Mouse (Mus musculus): ENCODE results near the gene Naa16. TPM values are rescaled to one million over a fixed set of nuclear protein-coding genes. Genes with fewer than 3 reads are reported as not detected.

Gene Naa16
- 28.2 TPM for polyA plus RNA-seq (2014; fragmentation: Illumina TruSeq; extraction: RNeasy Lipid Tissue Mini Kit (QIAGEN cat#74804); ENCODE audit: low read depth, low replicate concordance)

DNA sequence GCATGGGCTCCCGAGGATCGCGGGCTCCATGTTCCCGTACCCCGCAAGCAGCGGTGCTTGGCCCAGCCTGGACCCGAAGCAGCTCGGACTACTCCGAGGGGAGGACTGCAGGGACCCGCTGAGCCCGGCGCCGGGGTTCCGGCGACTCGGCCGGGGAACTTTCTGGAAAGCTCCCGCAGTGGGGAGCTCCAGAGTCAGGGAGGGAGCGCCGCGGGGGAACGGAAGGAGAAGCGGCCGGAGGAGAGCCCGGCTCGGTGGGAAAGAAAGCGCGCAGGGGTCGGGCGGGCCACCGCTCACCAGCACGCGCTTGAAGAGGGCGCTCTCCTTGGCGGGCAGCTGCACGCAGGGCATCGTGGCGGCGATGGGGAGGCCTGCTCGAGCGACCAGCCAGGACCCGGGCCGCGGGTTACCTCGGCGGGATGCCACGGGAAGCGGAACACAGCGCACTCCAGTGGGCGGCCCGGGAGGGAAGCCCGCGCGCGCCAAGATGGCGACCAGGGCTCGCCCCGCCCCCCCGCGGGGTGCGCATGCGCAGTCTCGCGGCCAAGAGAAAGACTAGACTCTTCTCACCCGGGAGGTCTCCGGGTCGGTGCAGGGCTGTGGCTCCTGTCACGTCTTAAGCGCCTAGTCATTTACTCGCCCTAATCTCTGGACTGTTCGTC, at the start of gene Naa16:
Naa16 (minus strand) TSS at position 514 of the 662 bp plus-strand sequence.

DNA sequence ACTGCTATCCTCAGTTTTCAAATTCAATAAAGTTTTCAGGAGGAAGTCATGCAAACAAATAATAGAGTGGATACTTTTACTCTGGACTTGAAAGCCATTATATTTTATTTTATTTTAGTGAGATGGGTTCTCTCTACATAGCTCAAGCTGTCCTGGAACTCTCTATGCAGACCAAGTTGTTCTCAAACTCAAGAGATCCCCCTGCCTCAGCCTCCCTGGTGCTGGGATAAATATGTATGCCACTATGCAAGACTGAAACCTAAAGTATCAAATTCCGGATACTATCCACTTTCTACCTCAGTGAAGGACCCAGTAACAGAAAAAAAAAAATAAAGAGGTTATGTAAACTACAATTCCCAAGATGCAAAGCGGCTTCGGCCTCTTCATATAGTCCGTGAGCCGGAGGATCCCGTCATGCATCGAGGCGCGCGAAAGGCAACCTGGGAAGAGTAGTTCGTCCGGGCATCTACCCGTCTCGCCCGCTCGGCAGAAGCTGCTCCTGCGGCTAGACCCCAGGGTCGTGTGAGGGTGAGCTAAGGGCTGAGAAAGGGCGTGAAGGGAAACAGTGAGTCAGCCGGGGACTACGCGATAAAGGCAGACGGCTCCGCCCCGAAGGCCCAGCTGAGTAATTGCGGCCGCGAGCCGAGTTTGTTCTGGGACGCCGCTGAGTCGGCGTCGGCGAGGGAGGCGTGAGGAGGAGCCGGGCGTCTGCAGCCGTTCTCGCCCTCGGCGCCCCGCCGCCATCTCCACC, 35.6 kb upstream of the Naa16 start, which contains the start of gene Kbtbd7:
Kbtbd7 (plus strand) TSS at position 533 of the 751 bp plus-strand sequence.

GRCm38 (mm10) chr14:79397321-79398122, 6.9 kb upstream of the Naa16 start, which contains the start of gene Mtrf1:
Gene Mtrf1 (plus strand): TSS chr14:79397772.

DNA sequence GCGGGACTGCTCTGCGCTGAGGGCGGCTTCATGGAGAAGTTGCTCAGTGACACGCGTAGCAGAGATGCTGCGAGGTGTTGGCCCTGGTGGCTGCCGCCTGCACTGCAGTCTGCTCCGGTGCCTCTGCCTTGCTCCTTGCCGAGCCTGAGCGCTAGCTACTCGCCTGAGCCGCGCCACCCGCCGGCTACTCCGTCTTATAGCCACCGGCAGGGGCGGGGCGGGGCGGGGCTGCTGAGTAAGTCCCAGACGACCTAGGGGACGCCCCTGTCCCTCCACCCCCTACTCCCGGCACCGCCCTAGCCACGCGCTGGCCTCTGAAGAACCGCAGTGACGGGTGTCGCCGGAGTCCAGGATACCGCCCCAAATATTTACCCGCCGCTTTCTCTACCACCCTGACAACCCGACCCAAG, 89.1 kb downstream of the Naa16 start, which contains the start of gene Rgcc:
Rgcc (minus strand) TSS at position 180 of the 410 bp plus-strand sequence.

Other genes with a start within 250 kb of the Naa16 start
- 0.10 TPM for gene Zfp957, start 143.4 kb downstream of the Naa16 start, polyA plus RNA-seq (2014; fragmentation: Illumina TruSeq; extraction: RNeasy Lipid Tissue Mini Kit (QIAGEN cat#74804); ENCODE audit: low read depth, low replicate concordance)
- gene Rgcc, start 89.1 kb downstream of the Naa16 start, polyA plus RNA-seq (2014; fragmentation: Illumina TruSeq; extraction: RNeasy Lipid Tissue Mini Kit (QIAGEN cat#74804); ENCODE audit: low read depth, low replicate concordance), result 6.2 TPM
- gene Mtrf1, start 7.0 kb upstream of the Naa16 start, polyA plus RNA-seq (2014; fragmentation: Illumina TruSeq; extraction: RNeasy Lipid Tissue Mini Kit (QIAGEN cat#74804); ENCODE audit: low read depth, low replicate concordance), result 13.1 TPM
- gene Kbtbd7, start 35.7 kb upstream of the Naa16 start, polyA plus RNA-seq (2014; fragmentation: Illumina TruSeq; extraction: RNeasy Lipid Tissue Mini Kit (QIAGEN cat#74804); ENCODE audit: low read depth, low replicate concordance), result 39.4 TPM
- gene Kbtbd6, start 61.1 kb upstream of the Naa16 start, polyA plus RNA-seq (2014; fragmentation: Illumina TruSeq; extraction: RNeasy Lipid Tissue Mini Kit (QIAGEN cat#74804); ENCODE audit: low read depth, low replicate concordance), result 69.8 TPM
- 14.4 TPM for gene Elf1, start 90.4 kb upstream of the Naa16 start, polyA plus RNA-seq (2014; fragmentation: Illumina TruSeq; extraction: RNeasy Lipid Tissue Mini Kit (QIAGEN cat#74804); ENCODE audit: low read depth, low replicate concordance)
- gene Wbp4, start 90.7 kb upstream of the Naa16 start, polyA plus RNA-seq (2014; fragmentation: Illumina TruSeq; extraction: RNeasy Lipid Tissue Mini Kit (QIAGEN cat#74804); ENCODE audit: low read depth, low replicate concordance), result 120 TPM
- gene Sugt1, start 196.9 kb upstream of the Naa16 start, polyA plus RNA-seq (2014; fragmentation: Illumina TruSeq; extraction: RNeasy Lipid Tissue Mini Kit (QIAGEN cat#74804); ENCODE audit: low read depth, low replicate concordance), result 416 TPM

Data from testis, adult 10 weeks (tissue).